Mouse (Mus musculus) CH12.LX (cell line): ENCODE results near the gene Srgap1. TPM values are rescaled to one million over a fixed set of nuclear protein-coding genes. Genes with fewer than 3 reads are reported as not detected.

Experiments
- DNase-seq: peaks from one replicate; pipeline ENCODE4 v3.0.0-alpha.2; 2013; ENCODE audit errors: extremely low read depth
- H3K27ac ChIP-seq: 2 replicates; pipeline ENCODE4 v1.5.1; 2012; ENCODE audit warnings: low read depth, mild to moderate bottlenecking, control low read depth, moderate library complexity; ENCODE audit not compliant: insufficient read depth
- H3K27me3 ChIP-seq: replicated peaks from 2 replicates; pipeline ENCODE3; 2012; ENCODE audit warnings: inconsistent platforms
- H3K36me3 ChIP-seq, 2 experiments: replicated peaks in 1 of 2; 2 replicates each; pipeline versions ENCODE3 to v1.6.1; 2012; ENCODE audit warnings: inconsistent platforms in 1 of 2, low read length in 1 of 2, mild to moderate bottlenecking in 1 of 2, mixed read lengths in 1 of 2, moderate library complexity in 1 of 2; ENCODE audit not compliant: control insufficient read depth in 1 of 2, insufficient read depth in 1 of 2
- H3K4me1 ChIP-seq, 2 experiments: 2 replicates each; pipeline ENCODE4 v1.6.1; 2012; ENCODE audit warnings: inconsistent platforms in 1 of 2, moderate library complexity in 1 of 2; ENCODE audit not compliant: insufficient read depth in 2 of 2, control insufficient read depth in 1 of 2
- H3K4me2 ChIP-seq: 2 replicates; pipeline ENCODE4 v1.6.1; 2012; ENCODE audit warnings: low read depth, mild to moderate bottlenecking, control low read depth; ENCODE audit not compliant: poor library complexity, insufficient read depth, severe bottlenecking
- H3K4me3 ChIP-seq, 3 experiments: fragments of 150-350 bp in 1 of 3; sonication (generic) in 1 of 3; replicated peaks in 1 of 3; 2 replicates each; pipeline versions ENCODE3 to v1.5.1; 2011 to 2012; ENCODE audit warnings: low read depth in 2 of 3, low read length in 2 of 3, mild to moderate bottlenecking in 2 of 3, moderate library complexity in 2 of 3, control low read depth in 1 of 3, improper control_type of control experiment in 1 of 3, inconsistent platforms in 1 of 3, mixed read lengths in 1 of 3; ENCODE audit not compliant: poor library complexity in 1 of 3
- H3K79me2 ChIP-seq: replicated peaks from 2 replicates; pipeline ENCODE4 v1.6.1; 2012; ENCODE audit warnings: mild to moderate bottlenecking, moderate library complexity; ENCODE audit not compliant: control insufficient read depth, poor library complexity, insufficient read depth, severe bottlenecking; ENCODE audit errors: extremely low read depth
- H3K9ac ChIP-seq: 2 replicates; pipeline ENCODE4 v1.6.1; 2012; ENCODE audit warnings: low read depth, mild to moderate bottlenecking, control low read depth, moderate library complexity; ENCODE audit not compliant: insufficient read depth
- H3K9me3 ChIP-seq: replicated peaks from 2 replicates; pipeline ENCODE3; 2012; ENCODE audit warnings: low read length, inconsistent platforms, mixed read lengths
- CHD1 ChIP-seq: IDR thresholded peaks from 2 replicates; pipeline ENCODE4 v1.6.1; 2012; ENCODE audit warnings: low read depth, low read length, improper control_type of control experiment, inconsistent platforms
- EP300 ChIP-seq: IDR thresholded peaks from 2 replicates; pipeline ENCODE4 v1.6.1; 2011; ENCODE audit warnings: low read length, improper control_type of control experiment
- GABPA ChIP-seq: IDR thresholded peaks from 2 replicates; pipeline ENCODE4 v1.6.1; 2012; ENCODE audit warnings: low read depth, low read length, improper control_type of control experiment, inconsistent platforms; ENCODE audit not compliant: insufficient replicate concordance
- JUN ChIP-seq: IDR thresholded peaks from 2 replicates; pipeline ENCODE4 v1.6.1; 2011; ENCODE audit warnings: low read depth, mild to moderate bottlenecking, low read length, improper control_type of control experiment, moderate library complexity; ENCODE audit not compliant: insufficient read depth
- MAFK ChIP-seq: IDR thresholded peaks from 2 replicates; pipeline ENCODE4 v1.6.1; 2011; ENCODE audit warnings: low read length, improper control_type of control experiment; ENCODE audit not compliant: insufficient replicate concordance
- MEF2A ChIP-seq: IDR thresholded peaks from 2 replicates; pipeline ENCODE4 v1.6.1; 2014; ENCODE audit warnings: low read depth, mild to moderate bottlenecking, inconsistent platforms, low read length, improper control_type of control experiment, borderline replicate concordance
- POLR2A ChIP-seq: IDR thresholded peaks from 2 replicates; pipeline ENCODE4 v1.6.1; 2011; ENCODE audit warnings: low read depth, mild to moderate bottlenecking, improper control_type of control experiment, low read length
- RAD21 ChIP-seq: IDR thresholded peaks from 2 replicates; pipeline ENCODE4 v1.6.1; 2011; ENCODE audit warnings: low read depth, mild to moderate bottlenecking, low read length, improper control_type of control experiment, moderate library complexity
- RCOR1 ChIP-seq: conservative IDR thresholded peaks from 2 replicates; pipeline ENCODE4 v1.6.1; 2012; ENCODE audit warnings: low read depth, mild to moderate bottlenecking, inconsistent platforms, low read length, improper control_type of control experiment
- TCF12 ChIP-seq: IDR thresholded peaks from 2 replicates; pipeline ENCODE4 v1.6.1; 2014; ENCODE audit warnings: low read depth, mild to moderate bottlenecking, inconsistent platforms, low read length, improper control_type of control experiment
- UBTF ChIP-seq: IDR thresholded peaks from 2 replicates; pipeline ENCODE4 v1.6.1; 2012; ENCODE audit warnings: low read depth, mild to moderate bottlenecking, inconsistent platforms, low read length, improper control_type of control experiment, moderate library complexity
- USF1 ChIP-seq: IDR thresholded peaks from 2 replicates; pipeline ENCODE4 v1.6.1; 2014; ENCODE audit warnings: low read depth, mild to moderate bottlenecking, inconsistent platforms, low read length, improper control_type of control experiment
- USF2 ChIP-seq: conservative IDR thresholded peaks from 2 replicates; pipeline ENCODE4 v1.6.1; 2011; ENCODE audit warnings: low read depth, low read length, improper control_type of control experiment
- ZC3H11A ChIP-seq: IDR thresholded peaks from 2 replicates; pipeline ENCODE4 v1.6.1; 2012; ENCODE audit warnings: low read depth, mild to moderate bottlenecking, inconsistent platforms, low read length, improper control_type of control experiment
- ZMIZ1 ChIP-seq: IDR thresholded peaks from 2 replicates; pipeline ENCODE4 v1.6.1; 2012; ENCODE audit warnings: low read depth, mild to moderate bottlenecking, inconsistent platforms, low read length, improper control_type of control experiment
- ZNF384 ChIP-seq: IDR thresholded peaks from 2 replicates; pipeline ENCODE4 v1.6.1; 2012; ENCODE audit warnings: low read depth, low read length, improper control_type of control experiment, inconsistent platforms
- dilution Hi-C: fragments of 300-500 bp; cut with MboI; formaldehyde crosslinking; loops from 2 replicates; pipeline ENCODE4 v1.14.3; 2020; ENCODE audit warnings: low sequenced_read_pairs; ENCODE audit not compliant: extremely low pct_unique_long_range_greater_than_20kb, extremely low pct_ligation_motif_present
- in situ Hi-C: fragments of 300-500 bp; cut with MboI; formaldehyde crosslinking; loops from 3 replicates; pipeline ENCODE4 v1.14.3; 2019; ENCODE audit warnings: low sequenced_read_pairs, low pct_ligation_motif_present, low pct_unique_long_range_greater_than_20kb, mixed read lengths
- polyA plus RNA-seq: library from polyadenylated mRNA; unstranded; fragments of >175 nt; gene quantifications from 2 replicates; pipeline ENCODE4 v1.2.1, GENCODE M21; 2012; ENCODE audit warnings: low read depth; ENCODE audit not compliant: insufficient read length
- total RNA-seq, 2 experiments: library from RNA; depleted of rRNA; stranded (reverse); fragments of 300-350 nt in 1 of 2; fragments of >200 nt in 1 of 2; gene quantifications; 2 replicates each; pipeline ENCODE4 v1.2.3; 2012 to 2014

Gene Srgap1
- total and polyA plus RNA-seq, 3 experiments: not detected

- Histone ChIP-seq H3K27ac (no peak overlapping the region), H3K9ac (no peak overlapping the region), H3K27me3 (no peaks in the 10 kb centered on the region), H3K9me3 (no peaks in the 10 kb centered on the region), H3K79me2 (no peaks in the 10 kb centered on the region), H3K4me1 (peaks cover 5 to 32% of the 10 kb centered on the region in 2 experiments; a peak in 3 of 4 replicates), H3K36me3 (peaks cover under 1 to 17% of the 10 kb centered on the region in 2 experiments), H3K4me3 (no peak overlapping the region), H3K4me2 (no peak overlapping the region)
- in situ Hi-C loops: loop anchor here (25.0 kb wide), 1 partner anchor 306 kb away; no protein-coding TSS in a partner anchor
- DNase-seq: no peak
- no peak for TF ChIP-seq ZNF384
- no peak for TF ChIP-seq CHD1
- TF ChIP-seq MAFK: no peak
- no peak for TF ChIP-seq USF1
- TF ChIP-seq ZC3H11A: no peak
- dilution Hi-C loops: no loop called here
Observed at GRCm38 (mm10) chr10:121755822-121756221, 291.3 kb downstream of the Srgap1 start.

GRCm38 (mm10) chr10:121754237-121754636, 292.9 kb downstream of the Srgap1 start:
- dilution Hi-C loops: no loop called here
- Histone ChIP-seq H3K4me1 (peaks cover 5 to 32% of the 10 kb centered on the region in 2 experiments; a peak in 3 of 4 replicates), H3K4me3 (no peak overlapping the region), H3K27ac (no peak overlapping the region), H3K27me3 (no peaks in the 10 kb centered on the region), H3K4me2 (peak overlapping the region; percentile 34; the same call in 1 of the 2 replicates), H3K9me3 (no peaks in the 10 kb centered on the region), H3K9ac (no peak overlapping the region), H3K36me3 (peaks cover 9 to 31% of the 10 kb centered on the region in 2 experiments), H3K79me2 (no peaks in the 10 kb centered on the region)
- in situ Hi-C loops: loop anchor here (25.0 kb wide), 1 partner anchor 308 kb away; no protein-coding TSS in a partner anchor
- DNase-seq: peak; percentile 46
- TF ChIP-seq EP300 (peak; percentile 77), MAFK (no peak)

DNA sequence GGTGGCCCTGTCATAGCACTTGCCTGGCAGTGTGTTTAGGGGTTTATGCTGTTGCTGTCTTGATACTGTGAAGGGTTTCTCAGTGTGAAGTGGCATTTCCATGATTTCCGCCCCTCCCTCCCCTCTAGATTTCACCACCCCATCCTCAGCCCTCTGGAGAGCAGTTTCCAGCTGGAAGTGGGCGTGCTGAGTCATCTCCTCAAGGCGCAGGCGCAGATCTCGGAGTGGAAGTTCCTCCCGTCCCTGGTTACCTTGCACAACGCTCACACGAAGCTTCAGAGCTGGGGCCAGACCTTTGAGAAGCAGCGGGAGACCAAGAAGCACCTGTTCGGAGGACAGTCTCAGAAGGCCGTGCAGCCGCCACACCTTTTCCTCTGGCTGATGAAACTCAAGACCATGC, 296.9 kb downstream of the Srgap1 start:
- no peaks in the 10 kb centered on the region for H3K27me3 ChIP-seq
- H3K4me3 ChIP-seq: no peak overlapping the region
- no peak overlapping the region for H3K27ac ChIP-seq
- no peaks in the 10 kb centered on the region for H3K79me2 ChIP-seq
- dilution Hi-C loops: no loop called here
- peaks cover 5 to 16% of the 10 kb centered on the region in 2 experiments; a peak in 3 of 4 replicates for H3K4me1 ChIP-seq
- no peak for DNase-seq
- peaks cover 2% of the 10 kb centered on the region for H3K9me3 ChIP-seq
- in situ Hi-C loops: loop anchor here (25.0 kb wide), 1 partner anchor 312 kb away; no protein-coding TSS in a partner anchor
- no peak overlapping the region for H3K4me2 ChIP-seq
- no peak overlapping the region for H3K9ac ChIP-seq
- H3K36me3 ChIP-seq: peaks cover 40 to 71% of the 10 kb centered on the region in 2 experiments
- TF ChIP-seq GABPA (no peak), UBTF (no peak), RAD21 (no peak), TCF12 (no peak), ZNF384 (no peak), EP300 (no peak), USF2 (no peak), POLR2A (no peak), MEF2A (no peak), JUN (no peak), RCOR1 (no peak), ZMIZ1 (no peak)
